Mouse (Mus musculus) intestine, embryonic 14.5 days (tissue): ENCODE data around the gene Pip5k1c. TPM values are rescaled to one million over a fixed set of nuclear protein-coding genes. Genes with fewer than 3 reads are reported as not detected.

Experiments used
- ATAC-seq: fragments of 200-750 bp; cut with Nextera tagmentation; replicated peaks from 2 replicates; pipeline ENCODE4 v1.8.0; 2017; ENCODE audit warnings: low read depth, moderate number of reproducible peaks, moderate TSS enrichment, moderate library complexity; ENCODE audit not compliant: low FRiP score, low TSS enrichment
- DNase-seq: peaks from one replicate; pipeline ENCODE4 v3.0.0-alpha.2; 2018; ENCODE audit warnings: low spot score
- H3K27ac ChIP-seq: fragments of 300-500 bp; sonication (generic); 2 replicates; pipeline ENCODE4 v1.5.1; 2014; ENCODE audit warnings: low read depth, mild to moderate bottlenecking, control low read depth
- H3K27me3 ChIP-seq: fragments of 300-500 bp; sonication (generic); replicated peaks from 2 replicates; pipeline ENCODE4 v1.6.1; 2014; ENCODE audit warnings: low read length, control low read depth; ENCODE audit not compliant: control insufficient read depth, insufficient read depth
- H3K36me3 ChIP-seq: fragments of 300-500 bp; sonication (generic); 2 replicates; pipeline ENCODE4 v1.6.1; 2014; ENCODE audit warnings: low read length, control low read depth; ENCODE audit not compliant: control insufficient read depth, insufficient read depth
- H3K4me1 ChIP-seq: fragments of 300-500 bp; sonication (generic); replicated peaks from 2 replicates; pipeline ENCODE4 v1.6.1; 2014; ENCODE audit warnings: low read length, control low read depth, mixed read lengths; ENCODE audit not compliant: control insufficient read depth, insufficient read depth
- H3K4me2 ChIP-seq: fragments of 300-500 bp; sonication (generic); 2 replicates; pipeline ENCODE4 v1.6.1; 2014; ENCODE audit warnings: low read length
- H3K4me3 ChIP-seq: fragments of 300-500 bp; sonication (generic); 2 replicates; pipeline ENCODE4 v1.5.1; 2014; ENCODE audit warnings: low read depth, low read length, control low read depth, mixed read lengths
- H3K9ac ChIP-seq: fragments of 300-500 bp; sonication (generic); 2 replicates; pipeline ENCODE4 v1.6.1; 2014; ENCODE audit warnings: mild to moderate bottlenecking, low read length
- H3K9me3 ChIP-seq: fragments of 300-500 bp; sonication (generic); 2 replicates; pipeline ENCODE4 v1.6.1; 2016; ENCODE audit warnings: low read length, control low read depth; ENCODE audit not compliant: control insufficient read depth
- WGBS: fragments of 180-500 bp; shearing (Covaris S2); extraction: QIAGEN DNeasy Blood & Tissue Kit; methylation state at CpG from one replicate; pipeline ENCODE4 v1.1.7; 2014; 5-methylcytosine and 5-hydroxymethylcytosine counted together
- polyA plus RNA-seq: library from polyadenylated mRNA; unstranded; fragments of >200 nt; fragmentation: Nextera tagmentation; extraction: Ambion mirVana; gene quantifications from 2 replicates; pipeline ENCODE4 v1.2.1, GENCODE M21; 2014

Gene Pip5k1c
- polyA plus RNA-seq, 1 experiment from 2014 or later, result 57.3 TPM

DNA sequence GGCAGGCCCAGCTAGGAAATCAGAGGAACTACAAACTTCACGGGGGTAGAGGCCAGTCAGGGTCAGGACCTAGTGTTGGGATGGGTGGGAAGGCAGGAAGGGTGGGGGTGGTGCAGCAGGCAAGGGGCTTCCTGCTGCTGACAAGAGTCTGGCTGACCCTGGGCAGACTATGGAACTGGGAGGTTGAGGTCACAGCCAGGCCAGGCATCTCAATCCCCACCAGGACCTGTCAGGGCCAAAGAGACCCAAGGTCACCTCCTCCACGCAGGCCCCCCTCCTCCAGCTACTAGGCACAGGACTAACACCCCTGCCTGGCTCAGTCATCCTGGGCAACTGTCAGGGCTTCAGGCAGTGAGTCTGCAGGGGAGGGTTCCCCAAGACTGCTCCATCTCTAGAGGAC lies 35.2 kb downstream of the Pip5k1c start:
- no peaks in the 10 kb centered on the region for H3K9me3 ChIP-seq
- 0 out of 2 replicates have a peak, but pooled peaks cover 6% of the 10 kb centered on the region for H3K27me3 ChIP-seq
- no peak overlapping the region for H3K9ac ChIP-seq
- DNase-seq (no peak), ATAC-seq (no peak)
- peaks cover 34% of the 10 kb centered on the region for H3K4me1 ChIP-seq
- peaks cover 47% of the 10 kb centered on the region for H3K36me3 ChIP-seq
- no peak overlapping the region for H3K4me3 ChIP-seq
- peak overlapping the region; percentile 54; the same call in 1 of the 2 replicates for H3K4me2 ChIP-seq
- WGBS, result 13% methylated on average over 2 of the region's 2 CpGs
- H3K27ac ChIP-seq, result peak overlapping the region; percentile 94; the same call in 1 of the 2 replicates

DNA sequence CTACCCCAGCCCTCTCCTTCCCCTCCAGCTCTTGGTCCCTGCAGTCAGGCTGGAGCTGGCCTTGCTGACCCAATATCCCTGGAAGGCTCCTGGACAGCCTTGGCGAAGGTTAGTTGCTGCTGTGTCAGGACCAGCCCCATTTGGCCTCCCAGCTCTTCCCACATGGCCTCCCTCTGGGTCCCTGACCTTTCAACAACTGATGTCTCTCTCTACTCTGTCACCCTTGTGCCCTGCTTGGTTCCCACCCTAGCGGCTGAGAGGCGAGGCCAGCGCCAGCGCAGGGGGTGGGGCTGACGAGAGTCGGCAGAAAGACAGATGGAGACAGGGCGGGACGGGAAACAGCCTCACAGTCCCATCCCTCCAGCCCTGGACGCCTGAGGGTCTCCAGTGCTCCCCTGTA lies 35.6 kb downstream of the Pip5k1c start, which contains the start of gene Tbxa2r:
Tbxa2r (plus strand) TSS at position 346 of the 400 bp plus-strand sequence.
- DNase-seq (no peak), ATAC-seq (no peak)
- WGBS, result 8% methylated on average over 10 of the region's 10 CpGs
- Histone ChIP-seq H3K4me1 (peaks cover 34% of the 10 kb centered on the region), H3K9ac (peak within 1 kb of the TSS; percentile 34), H3K27ac (peak within 1 kb of the TSS; percentile 94), H3K4me3 (peak within 1 kb of the TSS; percentile 29), H3K27me3 (0 out of 2 replicates have a peak, but pooled peaks cover 6% of the 10 kb centered on the region), H3K36me3 (peaks cover 43% of the 10 kb centered on the region), H3K9me3 (no peaks in the 10 kb centered on the region), H3K4me2 (peak within 1 kb of the TSS; percentile 54)

- Histone ChIP-seq H3K36me3 (peaks cover 33% of the 10 kb centered on the region), H3K9ac (peak overlapping the region; percentile 34), H3K4me3 (peak overlapping the region; percentile 29), H3K9me3 (no peaks in the 10 kb centered on the region), H3K4me1 (peaks cover 34% of the 10 kb centered on the region), H3K27me3 (0 out of 2 replicates have a peak, but pooled peaks cover 6% of the 10 kb centered on the region), H3K4me2 (peak overlapping the region; percentile 54), H3K27ac (peak overlapping the region; percentile 94)
- DNase-seq (no peak), ATAC-seq (peak; percentile 80)
- 39% methylated on average over 10 of the region's 10 CpGs for WGBS
Observed at GRCm38 (mm10) chr10:81329194-81329975, 36.6 kb downstream of the Pip5k1c start.

- H3K27ac ChIP-seq, result peak overlapping the region; percentile 94
- 44% methylated on average over 4 of the region's 4 CpGs for WGBS
- H3K4me3 ChIP-seq, result peak overlapping the region; percentile 29
- ATAC-seq (peak; percentile 13; the same call in 1 of the 2 replicates), DNase-seq (no peak)
- H3K4me2 ChIP-seq, result peak overlapping the region; percentile 54
- H3K9ac ChIP-seq, result peak overlapping the region; percentile 34
- H3K27me3 ChIP-seq, result 0 out of 2 replicates have a peak, but pooled peaks cover 6% of the 10 kb centered on the region
- no peaks in the 10 kb centered on the region for H3K9me3 ChIP-seq
- peaks cover 26% of the 10 kb centered on the region for H3K36me3 ChIP-seq
- H3K4me1 ChIP-seq, result peaks cover 39% of the 10 kb centered on the region
Observed at GRCm38 (mm10) chr10:81330007-81330406, 37.2 kb downstream of the Pip5k1c start.

- peaks cover 4% of the 10 kb centered on the region for H3K36me3 ChIP-seq
- 0 out of 2 replicates have a peak, but pooled peaks cover 6% of the 10 kb centered on the region for H3K27me3 ChIP-seq
- DNase-seq (no peak), ATAC-seq (no peak)
- 0 out of 2 replicates have a peak overlapping the region, but pooled peaks have one; percentile 3 for H3K9ac ChIP-seq
- H3K4me3 ChIP-seq, result 0 out of 2 replicates have a peak overlapping the region, but pooled peaks have one; percentile 1
- H3K4me1 ChIP-seq, result peaks cover 51% of the 10 kb centered on the region
- peak overlapping the region; percentile 33 for H3K4me2 ChIP-seq
- 30% methylated on average over 29 of the region's 29 CpGs for WGBS
- H3K9me3 ChIP-seq, result no peaks in the 10 kb centered on the region
- H3K27ac ChIP-seq, result no peak overlapping the region
Observed at GRCm38 (mm10) chr10:81332277-81332676, 39.5 kb downstream of the Pip5k1c start.

DNA sequence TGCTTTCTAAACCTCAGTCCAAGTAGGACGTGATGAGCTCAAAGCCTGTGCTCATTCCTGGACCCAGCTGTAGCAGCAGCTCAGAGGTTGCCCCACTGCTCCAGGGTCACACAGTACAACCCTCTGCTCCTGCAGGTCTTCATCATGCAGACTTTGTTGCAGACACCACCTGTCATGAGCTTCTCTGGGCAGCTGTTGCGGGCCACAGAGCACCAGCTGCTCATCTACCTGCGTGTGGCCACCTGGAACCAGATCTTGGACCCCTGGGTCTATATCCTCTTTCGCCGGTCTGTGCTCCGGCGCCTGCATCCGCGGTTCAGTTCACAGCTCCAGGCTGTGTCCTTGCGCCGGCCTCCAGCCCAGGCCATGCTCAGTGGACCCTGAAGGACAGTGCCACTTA lies 41.6 kb downstream of the Pip5k1c start:
- DNase-seq (no peak), ATAC-seq (no peak)
- peaks cover 9% of the 10 kb centered on the region; the same call in 1 of the 2 replicates for H3K27me3 ChIP-seq
- 67% methylated on average over 11 of the region's 11 CpGs for WGBS
- no peak overlapping the region for H3K9ac ChIP-seq
- no peak overlapping the region for H3K27ac ChIP-seq
- no peak overlapping the region for H3K4me3 ChIP-seq
- no peaks in the 10 kb centered on the region for H3K36me3 ChIP-seq
- no peaks in the 10 kb centered on the region for H3K9me3 ChIP-seq
- no peak overlapping the region for H3K4me2 ChIP-seq
- peaks cover 38% of the 10 kb centered on the region for H3K4me1 ChIP-seq

DNA sequence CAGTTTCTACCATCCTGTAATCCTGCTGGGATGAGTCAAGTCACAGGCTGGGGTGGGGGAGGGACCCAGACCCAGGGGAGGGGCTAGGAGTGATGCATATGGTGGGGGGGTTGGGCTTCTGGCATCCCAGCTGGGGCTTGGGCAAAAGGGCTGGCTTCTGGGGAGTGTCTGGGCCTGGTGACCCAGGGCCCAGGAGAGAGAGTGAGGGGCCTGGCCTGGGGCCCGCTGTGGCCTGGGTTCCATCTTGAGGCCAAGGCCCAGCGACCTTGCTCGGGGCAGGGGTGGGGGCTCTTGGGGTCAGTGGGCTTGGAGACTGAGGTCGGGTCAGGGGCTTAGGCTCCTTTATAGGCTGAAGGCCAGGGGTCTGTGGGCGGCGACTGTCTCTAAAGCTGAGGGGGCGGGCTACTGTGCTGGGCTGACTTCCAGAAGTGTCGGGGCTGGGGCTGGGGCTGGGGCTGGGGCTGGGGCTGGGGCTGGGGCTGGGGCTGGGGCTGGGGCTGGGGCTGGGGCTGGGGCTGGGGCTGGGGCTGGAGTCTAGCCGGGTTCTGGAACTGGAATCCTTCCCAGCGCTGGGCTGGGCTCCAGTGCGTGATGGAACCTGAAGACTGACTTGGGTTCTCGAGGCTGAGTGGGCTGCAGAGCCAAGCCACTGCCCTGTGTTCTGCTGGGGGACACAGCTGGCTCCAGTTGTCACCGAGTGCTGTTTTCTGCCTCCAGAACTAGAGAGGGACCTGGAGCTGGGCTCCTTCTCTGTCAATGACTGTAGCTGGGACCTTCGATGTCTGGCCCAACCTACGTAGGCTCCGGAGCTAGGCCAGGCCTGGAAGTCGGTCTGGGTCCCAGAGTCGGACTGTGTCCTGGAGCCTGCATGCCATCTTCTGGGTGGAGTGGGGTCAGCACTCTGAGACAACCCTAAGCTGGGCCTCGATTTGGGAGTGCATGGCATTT lies 42.9 kb downstream of the Pip5k1c start:
- Histone ChIP-seq H3K9me3 (no peaks in the 10 kb centered on the region), H3K4me3 (0 out of 2 replicates have a peak overlapping the region, but pooled peaks have one; percentile 6), H3K4me2 (peak overlapping the region; percentile 31; the same call in 1 of the 2 replicates), H3K27me3 (peaks cover 9% of the 10 kb centered on the region; the same call in 1 of the 2 replicates), H3K9ac (peak overlapping the region; percentile 11; the same call in 1 of the 2 replicates), H3K36me3 (no peaks in the 10 kb centered on the region), H3K4me1 (peaks cover 28% of the 10 kb centered on the region), H3K27ac (peak overlapping the region; percentile 80)
- DNase-seq (no peak), ATAC-seq (peak; percentile 33; the same call in 1 of the 2 replicates)
- 43% methylated on average over 19 of the region's 19 CpGs for WGBS

GRCm38 (mm10) chr10:81336558-81336957 lies 43.8 kb downstream of the Pip5k1c start:
- no peak for DNase-seq
- H3K4me1 ChIP-seq, result peaks cover 31% of the 10 kb centered on the region
- H3K27ac ChIP-seq, result peak overlapping the region; percentile 80; the same call in 1 of the 2 replicates
- H3K9me3 ChIP-seq, result no peaks in the 10 kb centered on the region
- no peak overlapping the region for H3K4me3 ChIP-seq
- no peaks in the 10 kb centered on the region for H3K36me3 ChIP-seq
- H3K9ac ChIP-seq, result no peak overlapping the region
- no peak overlapping the region for H3K4me2 ChIP-seq
- no peak for ATAC-seq
- 89% methylated on average over 4 of the region's 4 CpGs for WGBS
- H3K27me3 ChIP-seq, result peaks cover 9% of the 10 kb centered on the region; the same call in 1 of the 2 replicates
